Mouse (Mus musculus) embryonic facial prominence, embryonic 15.5 days (tissue): ENCODE results near the gene Sco1. TPM values are rescaled to one million over a fixed set of nuclear protein-coding genes. Genes with fewer than 3 reads are reported as not detected.
"Not testable (repeated sequence)": the region's sequence is repeated elsewhere in the genome, so short reads cannot be mapped to it uniquely, and the experiment has no call there.

Experiments
- ATAC-seq: fragments of 200-750 bp; cut with Nextera tagmentation; 2 replicates; pipeline ENCODE4 v1.8.0; 2017; ENCODE audit warnings: low read depth, moderate TSS enrichment; ENCODE audit not compliant: insufficient number of reproducible peaks, low FRiP score, low TSS enrichment
- H3K27ac ChIP-seq: fragments of 300-500 bp; sonication (generic); replicated peaks from 2 replicates; pipeline ENCODE4 v1.5.1; 2015; ENCODE audit warnings: mild to moderate bottlenecking, inconsistent platforms
- H3K27me3 ChIP-seq: fragments of 300-500 bp; sonication (generic); 2 replicates; pipeline ENCODE4 v1.6.1; 2015; ENCODE audit warnings: inconsistent platforms
- H3K36me3 ChIP-seq: fragments of 300-500 bp; sonication (generic); 2 replicates; pipeline ENCODE4 v1.6.1; 2015; ENCODE audit warnings: mild to moderate bottlenecking, inconsistent platforms
- H3K4me1 ChIP-seq: fragments of 300-500 bp; sonication (generic); 2 replicates; pipeline ENCODE4 v1.6.1; 2015; ENCODE audit warnings: inconsistent platforms
- H3K4me2 ChIP-seq: fragments of 300-500 bp; sonication (generic); replicated peaks from 2 replicates; pipeline ENCODE4 v1.6.1; 2015; ENCODE audit warnings: mild to moderate bottlenecking, inconsistent platforms
- H3K4me3 ChIP-seq: fragments of 300-500 bp; sonication (generic); replicated peaks from 2 replicates; pipeline ENCODE4 v1.5.1; 2015; ENCODE audit warnings: mild to moderate bottlenecking, inconsistent platforms
- H3K9ac ChIP-seq: fragments of 300-500 bp; sonication (generic); 2 replicates; pipeline ENCODE4 v1.6.1; 2015; ENCODE audit warnings: inconsistent platforms
- H3K9me3 ChIP-seq: fragments of 300-500 bp; sonication (generic); replicated peaks from 2 replicates; pipeline ENCODE4 v1.6.1; 2016; ENCODE audit warnings: inconsistent platforms
- WGBS: fragments of 180-500 bp; shearing (Covaris S2); methylation state at CpG from one replicate; pipeline ENCODE4 v1.1.7; 2015; 5-methylcytosine and 5-hydroxymethylcytosine counted together
- polyA plus RNA-seq: library from polyadenylated mRNA; unstranded; fragments of >200 nt; fragmentation: Nextera tagmentation; extraction: Ambion mirVana; gene quantifications from 2 replicates; pipeline ENCODE4 v1.2.1, GENCODE M21; 2015

Sco1 gene
- polyA plus RNA-seq, 1 experiment from 2014 or later, result 17.0 TPM

DNA sequence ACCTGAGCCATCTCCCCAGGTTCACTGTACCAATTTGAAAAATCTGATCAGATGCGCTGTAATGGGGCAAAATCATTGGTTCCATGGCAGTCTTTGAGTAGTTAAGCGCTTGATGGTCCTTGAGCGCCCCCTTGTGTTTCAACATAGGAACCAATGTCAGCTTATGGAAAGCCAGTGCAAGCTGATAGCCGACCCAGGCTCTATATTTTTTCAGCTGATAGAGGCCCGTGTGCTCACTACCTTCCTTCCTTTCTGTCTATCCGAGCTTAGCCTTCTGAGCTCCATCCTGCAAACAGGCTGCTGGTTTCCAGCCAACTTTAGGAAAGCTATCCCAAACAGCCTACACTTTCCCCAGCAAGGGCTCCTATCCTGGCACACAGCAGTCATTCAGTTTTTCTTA lies 33.0 kb downstream of the Sco1 start:
- ATAC-seq, result no peak
- no peak overlapping the region for H3K4me2 ChIP-seq
- H3K27ac ChIP-seq, result no peak overlapping the region
- no peaks in the 10 kb centered on the region for H3K9me3 ChIP-seq
- H3K4me3 ChIP-seq, result no peak overlapping the region
- no peak overlapping the region for H3K9ac ChIP-seq
- H3K4me1 ChIP-seq, result no peaks in the 10 kb centered on the region; the same call in 1 of the 2 replicates
- 2% methylated on average over 6 of the region's 6 CpGs for WGBS
- peaks cover 23% of the 10 kb centered on the region for H3K27me3 ChIP-seq
- H3K36me3 ChIP-seq, result no peaks in the 10 kb centered on the region

- H3K27me3 ChIP-seq, result peaks cover 23% of the 10 kb centered on the region
- no peak overlapping the region for H3K4me2 ChIP-seq
- WGBS, result 41% methylated on average over 9 of the region's 9 CpGs
- no peaks in the 10 kb centered on the region for H3K36me3 ChIP-seq
- no peaks in the 10 kb centered on the region; the same call in 1 of the 2 replicates for H3K4me1 ChIP-seq
- H3K4me3 ChIP-seq, result no peak overlapping the region
- no peak overlapping the region for H3K9ac ChIP-seq
- ATAC-seq, result no peak
- H3K9me3 ChIP-seq, result no peaks in the 10 kb centered on the region
- H3K27ac ChIP-seq, result no peak overlapping the region
Measured at GRCm38 (mm10) chr11:67086467-67087164, 34.1 kb downstream of the Sco1 start.

- Histone ChIP-seq H3K4me3 (no peak overlapping the region), H3K9me3 (no peaks in the 10 kb centered on the region), H3K36me3 (no peaks in the 10 kb centered on the region), H3K27me3 (peaks cover 23% of the 10 kb centered on the region), H3K27ac (no peak overlapping the region), H3K4me1 (no peaks in the 10 kb centered on the region; the same call in 1 of the 2 replicates), H3K4me2 (no peak overlapping the region), H3K9ac (no peak overlapping the region)
- ATAC-seq, result no peak
- WGBS, result 86% methylated on average over 12 of the region's 12 CpGs
Measured at GRCm38 (mm10) chr11:67087225-67087624, 34.8 kb downstream of the Sco1 start.

DNA sequence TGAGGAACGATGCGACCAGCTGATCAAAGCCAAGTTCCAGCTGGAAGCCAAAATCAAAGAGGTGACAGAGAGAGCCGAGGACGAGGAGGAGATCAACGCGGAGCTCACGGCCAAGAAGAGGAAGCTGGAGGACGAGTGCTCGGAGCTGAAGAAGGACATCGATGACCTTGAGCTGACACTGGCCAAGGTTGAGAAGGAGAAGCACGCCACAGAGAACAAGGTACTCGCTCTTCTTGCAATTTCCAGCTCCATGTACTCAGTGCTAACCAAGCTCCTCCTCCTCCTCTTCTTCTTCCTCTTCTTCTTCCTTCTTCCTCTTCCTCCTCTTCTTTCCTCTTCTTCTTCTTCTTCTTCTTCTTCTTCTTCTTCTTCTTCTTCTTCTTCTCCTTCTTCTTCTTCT lies 39.9 kb downstream of the Sco1 start:
- not testable (repeated sequence) for H3K4me2 ChIP-seq, H3K4me3 ChIP-seq, H3K27me3 ChIP-seq, H3K36me3 ChIP-seq, ATAC-seq, H3K9ac ChIP-seq, H3K9me3 ChIP-seq, H3K4me1 ChIP-seq, H3K27ac ChIP-seq
- 86% methylated on average over 12 of the region's 12 CpGs for WGBS

DNA sequence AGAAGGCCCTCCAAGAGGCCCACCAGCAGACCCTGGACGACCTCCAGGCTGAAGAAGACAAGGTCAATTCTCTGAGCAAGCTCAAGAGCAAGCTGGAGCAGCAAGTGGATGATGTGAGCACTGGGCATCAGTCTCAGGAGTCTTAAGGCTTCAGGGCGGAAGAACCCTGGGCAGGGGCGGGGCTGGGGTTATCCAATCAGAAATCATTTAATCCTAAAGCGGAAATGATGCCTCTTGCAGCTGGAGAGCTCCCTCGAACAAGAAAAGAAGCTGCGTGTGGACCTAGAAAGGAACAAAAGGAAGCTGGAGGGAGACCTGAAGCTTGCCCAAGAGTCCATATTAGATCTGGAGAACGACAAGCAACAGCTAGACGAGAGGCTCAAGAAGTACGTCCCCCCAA lies 40.7 kb downstream of the Sco1 start:
- WGBS, result 79% methylated on average over 9 of the region's 9 CpGs
- no peaks in the 10 kb centered on the region for H3K36me3 ChIP-seq
- no peak for ATAC-seq
- no peaks in the 10 kb centered on the region for H3K4me1 ChIP-seq
- H3K4me2 ChIP-seq, result no peak overlapping the region
- H3K27me3 ChIP-seq, result no peaks in the 10 kb centered on the region
- no peaks in the 10 kb centered on the region for H3K9me3 ChIP-seq
- H3K9ac ChIP-seq, result no peak overlapping the region
- H3K27ac ChIP-seq, result no peak overlapping the region
- no peak overlapping the region for H3K4me3 ChIP-seq

GRCm38 (mm10) chr11:67093652-67094051 lies 41.2 kb downstream of the Sco1 start:
- H3K27ac ChIP-seq, result no peak overlapping the region
- WGBS, result 97% methylated on average over 5 of the region's 5 CpGs
- no peak for ATAC-seq

DNA sequence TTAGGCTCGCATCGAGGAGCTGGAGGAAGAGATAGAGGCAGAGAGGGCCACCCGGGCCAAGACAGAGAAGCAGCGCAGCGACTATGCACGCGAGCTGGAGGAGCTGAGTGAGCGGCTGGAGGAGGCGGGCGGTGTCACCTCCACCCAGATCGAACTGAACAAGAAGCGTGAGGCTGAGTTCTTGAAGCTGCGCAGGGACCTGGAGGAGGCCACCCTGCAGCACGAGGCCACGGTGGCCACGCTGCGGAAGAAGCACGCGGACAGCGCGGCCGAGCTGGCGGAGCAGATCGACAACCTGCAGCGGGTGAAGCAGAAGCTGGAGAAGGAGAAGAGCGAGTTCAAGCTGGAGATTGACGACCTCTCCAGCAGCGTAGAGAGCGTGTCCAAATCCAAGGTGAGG lies 42.0 kb downstream of the Sco1 start:
- Histone ChIP-seq H3K4me1 (no peaks in the 10 kb centered on the region), H3K36me3 (no peaks in the 10 kb centered on the region), H3K4me2 (no peak overlapping the region), H3K9me3 (no peaks in the 10 kb centered on the region), H3K27me3 (no peaks in the 10 kb centered on the region), H3K27ac (no peak overlapping the region), H3K4me3 (no peak overlapping the region), H3K9ac (no peak overlapping the region)
- ATAC-seq, result no peak
- 75% methylated on average over 29 of the region's 29 CpGs for WGBS

More at GRCm38 (mm10) chr11:67093652-67094051, 41.2 kb downstream of the Sco1 start:
- no peaks in the 10 kb centered on the region for H3K4me1 ChIP-seq
- no peaks in the 10 kb centered on the region for H3K36me3 ChIP-seq
- H3K9me3 ChIP-seq, result no peaks in the 10 kb centered on the region
- H3K9ac ChIP-seq, result no peak overlapping the region
- H3K27me3 ChIP-seq, result no peaks in the 10 kb centered on the region
- no peak overlapping the region for H3K4me3 ChIP-seq
- H3K4me2 ChIP-seq, result no peak overlapping the region

- H3K27ac ChIP-seq, result no peak overlapping the region
- H3K9me3 ChIP-seq, result no peaks in the 10 kb centered on the region
- H3K27me3 ChIP-seq, result no peaks in the 10 kb centered on the region
- H3K4me2 ChIP-seq, result no peak overlapping the region
- no peak overlapping the region for H3K4me3 ChIP-seq
- ATAC-seq, result no peak
- no peaks in the 10 kb centered on the region for H3K4me1 ChIP-seq
- WGBS, result 94% methylated on average over 10 of the region's 10 CpGs
- H3K36me3 ChIP-seq, result no peaks in the 10 kb centered on the region
- no peak overlapping the region for H3K9ac ChIP-seq
Measured at GRCm38 (mm10) chr11:67097709-67098108, 45.2 kb downstream of the Sco1 start.

DNA sequence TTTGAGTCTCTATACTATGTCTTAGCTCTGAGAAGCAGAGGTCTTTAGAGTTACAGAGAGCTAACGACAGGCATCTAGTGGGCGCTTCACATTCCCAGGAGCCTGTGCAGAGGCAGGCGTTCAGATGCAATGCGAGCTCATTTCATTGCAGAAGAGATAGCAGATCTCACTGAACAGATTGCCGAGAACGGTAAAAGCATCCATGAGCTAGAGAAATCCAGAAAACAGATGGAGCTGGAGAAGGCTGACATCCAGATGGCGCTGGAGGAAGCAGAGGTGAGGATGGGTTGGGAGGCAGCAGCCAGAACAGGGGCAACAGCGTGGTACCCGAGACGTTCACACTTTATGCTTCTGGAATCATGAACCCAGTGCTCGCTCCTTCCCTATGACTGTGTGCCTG lies 46.0 kb downstream of the Sco1 start:
- Histone ChIP-seq H3K9me3 (no peaks in the 10 kb centered on the region), H3K27me3 (no peaks in the 10 kb centered on the region), H3K27ac (no peak overlapping the region), H3K9ac (no peak overlapping the region), H3K36me3 (no peaks in the 10 kb centered on the region), H3K4me3 (no peak overlapping the region), H3K4me1 (no peaks in the 10 kb centered on the region), H3K4me2 (no peak overlapping the region)
- ATAC-seq, result no peak
- 78% methylated on average over 11 of the region's 11 CpGs for WGBS

DNA sequence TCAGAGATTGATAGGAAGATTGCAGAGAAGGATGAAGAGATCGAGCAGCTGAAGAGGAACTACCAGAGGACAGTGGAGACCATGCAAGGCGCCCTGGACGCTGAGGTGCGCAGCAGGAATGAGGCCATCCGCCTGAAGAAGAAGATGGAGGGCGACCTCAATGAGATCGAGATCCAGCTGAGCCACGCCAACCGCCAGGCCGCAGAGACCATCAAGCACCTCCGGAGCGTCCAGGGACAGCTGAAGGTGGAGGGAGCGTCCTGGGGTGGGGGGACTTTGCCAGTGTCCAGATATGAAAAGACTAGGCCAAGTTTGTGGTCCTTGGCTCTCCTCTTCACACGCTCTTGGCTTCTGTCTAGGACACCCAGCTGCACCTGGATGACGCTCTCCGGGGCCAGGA lies 46.8 kb downstream of the Sco1 start:
- H3K4me1 ChIP-seq, result no peaks in the 10 kb centered on the region

DNA sequence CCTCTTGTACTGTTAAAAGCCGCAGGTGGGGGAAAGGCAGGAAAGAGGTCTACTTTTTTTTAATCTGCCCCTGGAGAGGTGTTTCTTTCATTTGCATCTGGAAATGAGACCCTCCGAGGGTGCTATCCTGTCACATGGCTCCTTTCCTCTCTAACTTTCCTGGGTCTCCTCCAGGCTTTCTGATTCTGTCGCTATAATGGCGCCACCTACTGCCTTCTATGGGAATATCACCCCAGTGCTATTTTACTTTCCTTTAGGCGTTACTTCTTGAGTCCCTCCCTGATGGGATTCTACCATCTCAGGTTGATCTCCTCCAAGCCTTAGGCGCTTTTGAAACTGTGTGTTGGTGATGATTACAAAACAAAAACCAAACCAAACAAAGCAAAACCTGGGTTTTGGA lies 47.7 kb downstream of the Sco1 start:
- Histone ChIP-seq H3K4me2 (no peak overlapping the region), H3K27ac (no peak overlapping the region), H3K36me3 (no peaks in the 10 kb centered on the region), H3K9ac (no peak overlapping the region), H3K9me3 (no peaks in the 10 kb centered on the region), H3K27me3 (no peaks in the 10 kb centered on the region), H3K4me3 (no peak overlapping the region), H3K4me1 (no peaks in the 10 kb centered on the region)
- no peak for ATAC-seq
- WGBS, result 30% methylated on average over 6 of the region's 6 CpGs

More for the DNA sequence above, 46.8 kb downstream of the Sco1 start:
- 94% methylated on average over 16 of the region's 16 CpGs for WGBS
- Histone ChIP-seq H3K27ac (no peak overlapping the region), H3K27me3 (no peaks in the 10 kb centered on the region), H3K4me3 (no peak overlapping the region), H3K9me3 (no peaks in the 10 kb centered on the region), H3K36me3 (no peaks in the 10 kb centered on the region), H3K9ac (no peak overlapping the region), H3K4me2 (no peak overlapping the region)
- no peak for ATAC-seq

- Histone ChIP-seq H3K4me3 (no peak overlapping the region), H3K27ac (no peak overlapping the region), H3K4me1 (no peaks in the 10 kb centered on the region), H3K9ac (no peak overlapping the region), H3K9me3 (no peaks in the 10 kb centered on the region), H3K4me2 (no peak overlapping the region), H3K27me3 (no peaks in the 10 kb centered on the region), H3K36me3 (no peaks in the 10 kb centered on the region)
- WGBS, result 18% methylated on average over 8 of the region's 8 CpGs
- ATAC-seq, result no peak
Measured at GRCm38 (mm10) chr11:67101713-67102112, 49.2 kb downstream of the Sco1 start.
